Mouse (Mus musculus): ENCODE results near the gene Cerk. TPM values are rescaled to one million over a fixed set of nuclear protein-coding genes. Genes with fewer than 3 reads are reported as not detected.
"Not testable (repeated sequence)": the region's sequence is repeated elsewhere in the genome, so short reads cannot be mapped to it uniquely, and the experiment has no call there.

Gene Cerk
- polyA plus RNA-seq, 1 experiment = 113 TPM

- no peak overlapping the region for H3K4me3 ChIP-seq (ENCODE audit: insufficient read depth, low read depth, low read length)
- H3K27ac ChIP-seq (ENCODE audit: insufficient read depth, low read depth, low read length) = no peak overlapping the region
- WGBS = 81% methylated on average over 4 of the region's 4 CpGs
- H3K4me1 ChIP-seq (ENCODE audit: control insufficient read depth, insufficient read depth, low read length) = peaks cover 34% of the 10 kb centered on the region
- TF ChIP-seq POLR2A (IDR thresholded peaks at IDR 0.05; ENCODE audit: insufficient read depth, low read depth, low read length) (no peak), CTCF (IDR thresholded peaks at IDR 0.05; ENCODE audit: insufficient read depth, low read depth, low read length) (no peak)
These were observed 5.5 kb downstream of the Cerk start for GRCm38 (mm10) chr15:86180427-86180826.

GRCm38 (mm10) chr15:86178594-86178993, 7.3 kb downstream of the Cerk start:
- no peak overlapping the region for H3K4me3 ChIP-seq (ENCODE audit: insufficient read depth, low read depth, low read length)
- WGBS = 86% methylated on average over 6 of the region's 6 CpGs
- H3K4me1 ChIP-seq (ENCODE audit: control insufficient read depth, insufficient read depth, low read length) = peaks cover 45% of the 10 kb centered on the region
- TF ChIP-seq CTCF (IDR thresholded peaks at IDR 0.05; ENCODE audit: insufficient read depth, low read depth, low read length) (no peak), POLR2A (IDR thresholded peaks at IDR 0.05; ENCODE audit: insufficient read depth, low read depth, low read length) (no peak)
- H3K27ac ChIP-seq (ENCODE audit: insufficient read depth, low read depth, low read length) = no peak overlapping the region

- H3K4me1 ChIP-seq (ENCODE audit: control insufficient read depth, insufficient read depth, low read length) = peaks cover 43% of the 10 kb centered on the region
- H3K27ac ChIP-seq (ENCODE audit: insufficient read depth, low read depth, low read length); H3K4me3 ChIP-seq (ENCODE audit: insufficient read depth, low read depth, low read length): not testable (repeated sequence)
- WGBS = 48% methylated on average over 2 of the region's 2 CpGs
These were observed 8.2 kb downstream of the Cerk start for GRCm38 (mm10) chr15:86177703-86178251.

- Histone ChIP-seq H3K27ac (ENCODE audit: insufficient read depth, low read depth, low read length) (no peak overlapping the region), H3K4me1 (ENCODE audit: control insufficient read depth, insufficient read depth, low read length) (peaks cover 44% of the 10 kb centered on the region), H3K4me3 (ENCODE audit: insufficient read depth, low read depth, low read length) (no peak overlapping the region)
- no peak for TF ChIP-seq POLR2A (IDR thresholded peaks at IDR 0.05; ENCODE audit: insufficient read depth, low read depth, low read length)
- TF ChIP-seq CTCF (IDR thresholded peaks at IDR 0.05; ENCODE audit: insufficient read depth, low read depth, low read length) = no peak
- 69% methylated on average over 22 of the region's 22 CpGs for WGBS
These were observed 8.9 kb downstream of the Cerk start for GRCm38 (mm10) chr15:86176771-86177702.

- 90% methylated on average over 10 of the region's 10 CpGs for WGBS
- no peak overlapping the region for H3K27ac ChIP-seq (ENCODE audit: insufficient read depth, low read depth, low read length)
- peaks cover 40% of the 10 kb centered on the region for H3K4me1 ChIP-seq (ENCODE audit: control insufficient read depth, insufficient read depth, low read length)
- no peak overlapping the region for H3K4me3 ChIP-seq (ENCODE audit: insufficient read depth, low read depth, low read length)
- TF ChIP-seq POLR2A (IDR thresholded peaks at IDR 0.05; ENCODE audit: insufficient read depth, low read depth, low read length) = no peak
- TF ChIP-seq CTCF (IDR thresholded peaks at IDR 0.05; ENCODE audit: insufficient read depth, low read depth, low read length) = no peak
These were observed 9.8 kb downstream of the Cerk start for GRCm38 (mm10) chr15:86176166-86176565.

GRCm38 (mm10) chr15:86175253-86176050, 10.5 kb downstream of the Cerk start:
- Histone ChIP-seq H3K4me3 (ENCODE audit: insufficient read depth, low read depth, low read length) (no peak overlapping the region), H3K27ac (ENCODE audit: insufficient read depth, low read depth, low read length) (no peak overlapping the region), H3K4me1 (ENCODE audit: control insufficient read depth, insufficient read depth, low read length) (peaks cover 46% of the 10 kb centered on the region)
- 81% methylated on average over 3 of the region's 3 CpGs for WGBS
- TF ChIP-seq CTCF (IDR thresholded peaks at IDR 0.05; ENCODE audit: insufficient read depth, low read depth, low read length) (no peak), POLR2A (IDR thresholded peaks at IDR 0.05; ENCODE audit: insufficient read depth, low read depth, low read length) (no peak)

GRCm38 (mm10) chr15:86173136-86173985, 12.6 kb downstream of the Cerk start:
- 34% methylated on average over 16 of the region's 16 CpGs for WGBS

GRCm38 (mm10) chr15:86172526-86172925, 13.4 kb downstream of the Cerk start:
- no peak for TF ChIP-seq POLR2A (IDR thresholded peaks at IDR 0.05; ENCODE audit: insufficient read depth, low read depth, low read length)
- TF ChIP-seq CTCF (IDR thresholded peaks at IDR 0.05; ENCODE audit: insufficient read depth, low read depth, low read length) = no peak
- peaks cover 67% of the 10 kb centered on the region for H3K4me1 ChIP-seq (ENCODE audit: control insufficient read depth, insufficient read depth, low read length)
- no peak overlapping the region for H3K4me3 ChIP-seq (ENCODE audit: insufficient read depth, low read depth, low read length)
- WGBS = 85% methylated on average over 6 of the region's 6 CpGs
- H3K27ac ChIP-seq (ENCODE audit: insufficient read depth, low read depth, low read length) = no peak overlapping the region

More at GRCm38 (mm10) chr15:86173136-86173985, 12.6 kb downstream of the Cerk start:
- H3K4me1 ChIP-seq (ENCODE audit: control insufficient read depth, insufficient read depth, low read length) = peaks cover 66% of the 10 kb centered on the region
- H3K27ac ChIP-seq (ENCODE audit: insufficient read depth, low read depth, low read length) = no peak overlapping the region
- no peak overlapping the region for H3K4me3 ChIP-seq (ENCODE audit: insufficient read depth, low read depth, low read length)
- no peak for TF ChIP-seq CTCF (IDR thresholded peaks at IDR 0.05; ENCODE audit: insufficient read depth, low read depth, low read length)
- TF ChIP-seq POLR2A (IDR thresholded peaks at IDR 0.05; ENCODE audit: insufficient read depth, low read depth, low read length) = no peak
